Mouse (Mus musculus) erythroblast, embryonic 14.5 days (primary cell): Measurements from ENCODE around the gene Nipal1. TPM values are rescaled to one million over a fixed set of nuclear protein-coding genes. Genes with fewer than 3 reads are reported as not detected.

Experiments
- H3K27me3 ChIP-seq: 2 replicates; pipeline ENCODE4 v1.6.1; 2012; ENCODE audit warnings: inconsistent platforms; ENCODE audit not compliant: control insufficient read depth
- H3K36me3 ChIP-seq: 2 replicates; pipeline ENCODE4 v1.6.1; 2012; ENCODE audit warnings: mild to moderate bottlenecking, inconsistent platforms; ENCODE audit not compliant: control insufficient read depth
- H3K4me1 ChIP-seq: 2 replicates; pipeline ENCODE4 v1.6.1; 2012; ENCODE audit warnings: inconsistent platforms; ENCODE audit not compliant: control insufficient read depth
- H3K4me3 ChIP-seq: replicated peaks from 2 replicates; pipeline ENCODE3; 2012; ENCODE audit warnings: moderate library complexity, mild to moderate bottlenecking, inconsistent platforms
- H3K9me3 ChIP-seq: 2 replicates; pipeline ENCODE4 v1.6.1; 2012; ENCODE audit warnings: low read length, inconsistent platforms, mixed read lengths; ENCODE audit not compliant: control insufficient read depth
- GATA1 ChIP-seq: IDR thresholded peaks from 2 replicates; pipeline ENCODE4 v1.6.1; 2012; ENCODE audit warnings: low read length, inconsistent platforms, mixed read lengths
- TAL1 ChIP-seq: IDR thresholded peaks from 3 replicates; pipeline ENCODE4 v1.6.1; 2012; ENCODE audit warnings: low read length, inconsistent platforms, mixed read lengths
- polyA plus RNA-seq: library from polyadenylated mRNA; stranded (reverse); fragments of >175 nt; gene quantifications from 2 replicates; pipeline ENCODE4 v1.2.3, GENCODE M21; 2012

The Nipal1 gene
- polyA plus RNA-seq, 1 experiment, result 0.01 TPM

GRCm38 (mm10) chr5:72661051-72661781 is 13.6 kb downstream of the Nipal1 start:
- H3K9me3 ChIP-seq, result no peaks in the 10 kb centered on the region
- H3K4me3 ChIP-seq, result no peak overlapping the region
- H3K4me1 ChIP-seq, result peaks cover 10% of the 10 kb centered on the region
- no peak for TF ChIP-seq TAL1
- TF ChIP-seq GATA1, result no peak
- H3K36me3 ChIP-seq, result no peaks in the 10 kb centered on the region
- H3K27me3 ChIP-seq, result no peaks in the 10 kb centered on the region

- TF ChIP-seq GATA1 (no peak), TAL1 (no peak)
- no peak overlapping the region for H3K4me3 ChIP-seq
- peaks cover 10% of the 10 kb centered on the region for H3K4me1 ChIP-seq
- H3K36me3 ChIP-seq, result no peaks in the 10 kb centered on the region; the same call in 1 of the 2 replicates
- no peaks in the 10 kb centered on the region for H3K27me3 ChIP-seq
- no peaks in the 10 kb centered on the region for H3K9me3 ChIP-seq
These were observed 16.5 kb downstream of the Nipal1 start for GRCm38 (mm10) chr5:72664126-72664525.

GRCm38 (mm10) chr5:72664854-72665253 is 17.3 kb downstream of the Nipal1 start:
- no peak overlapping the region for H3K4me3 ChIP-seq
- no peaks in the 10 kb centered on the region for H3K9me3 ChIP-seq
- TF ChIP-seq GATA1 (no peak), TAL1 (no peak)
- no peaks in the 10 kb centered on the region; the same call in 1 of the 2 replicates for H3K36me3 ChIP-seq
- no peaks in the 10 kb centered on the region for H3K27me3 ChIP-seq
- peaks cover 10% of the 10 kb centered on the region for H3K4me1 ChIP-seq

- Histone ChIP-seq H3K4me3 (no peak overlapping the region), H3K27me3 (no peaks in the 10 kb centered on the region), H3K36me3 (no peaks in the 10 kb centered on the region; the same call in 1 of the 2 replicates), H3K4me1 (peaks cover 10% of the 10 kb centered on the region), H3K9me3 (no peaks in the 10 kb centered on the region)
- no peak for TF ChIP-seq TAL1
- TF ChIP-seq GATA1, result no peak
These were observed 17.7 kb downstream of the Nipal1 start for GRCm38 (mm10) chr5:72665281-72665680.

GRCm38 (mm10) chr5:72666428-72666827 is 18.8 kb downstream of the Nipal1 start:
- peaks cover under 1% of the 10 kb centered on the region for H3K4me1 ChIP-seq

GRCm38 (mm10) chr5:72668351-72668750 is 20.8 kb downstream of the Nipal1 start:
- no peaks in the 10 kb centered on the region for H3K9me3 ChIP-seq

More at GRCm38 (mm10) chr5:72666428-72666827, 18.8 kb downstream of the Nipal1 start:
- no peak overlapping the region for H3K4me3 ChIP-seq
- H3K27me3 ChIP-seq, result no peaks in the 10 kb centered on the region
- no peaks in the 10 kb centered on the region; the same call in 1 of the 2 replicates for H3K36me3 ChIP-seq
- H3K9me3 ChIP-seq, result no peaks in the 10 kb centered on the region
- TF ChIP-seq GATA1 (no peak), TAL1 (no peak)

GRCm38 (mm10) chr5:72671017-72671699 is 23.6 kb downstream of the Nipal1 start:
- TF ChIP-seq GATA1, result no peak
- TF ChIP-seq TAL1, result no peak
- no peaks in the 10 kb centered on the region; the same call in 1 of the 2 replicates for H3K36me3 ChIP-seq
- H3K9me3 ChIP-seq, result no peaks in the 10 kb centered on the region
- no peak overlapping the region for H3K4me3 ChIP-seq
- H3K4me1 ChIP-seq, result no peaks in the 10 kb centered on the region
- no peaks in the 10 kb centered on the region for H3K27me3 ChIP-seq

More at GRCm38 (mm10) chr5:72668351-72668750, 20.8 kb downstream of the Nipal1 start:
- no peaks in the 10 kb centered on the region; the same call in 1 of the 2 replicates for H3K36me3 ChIP-seq
- H3K4me3 ChIP-seq, result no peak overlapping the region
- TF ChIP-seq GATA1 (no peak), TAL1 (no peak)
- H3K27me3 ChIP-seq, result no peaks in the 10 kb centered on the region
- H3K4me1 ChIP-seq, result no peaks in the 10 kb centered on the region

GRCm38 (mm10) chr5:72674994-72675542 is 27.5 kb downstream of the Nipal1 start:
- no peak for TF ChIP-seq TAL1
- no peak for TF ChIP-seq GATA1
- Histone ChIP-seq H3K9me3 (peaks cover 2% of the 10 kb centered on the region; the same call in 1 of the 2 replicates), H3K4me1 (no peaks in the 10 kb centered on the region), H3K4me3 (no peak overlapping the region), H3K27me3 (no peaks in the 10 kb centered on the region), H3K36me3 (no peaks in the 10 kb centered on the region; the same call in 1 of the 2 replicates)

- Histone ChIP-seq H3K27me3 (no peaks in the 10 kb centered on the region), H3K4me3 (no peak overlapping the region), H3K9me3 (peaks cover 2% of the 10 kb centered on the region; the same call in 1 of the 2 replicates), H3K36me3 (no peaks in the 10 kb centered on the region), H3K4me1 (no peaks in the 10 kb centered on the region)
- TF ChIP-seq TAL1 (no peak), GATA1 (no peak)
These were observed 33.9 kb downstream of the Nipal1 start for GRCm38 (mm10) chr5:72681451-72681850.
